Mouse (Mus musculus): Measurements from ENCODE around the gene Slc35e3. TPM values are rescaled to one million over a fixed set of nuclear protein-coding genes. Genes with fewer than 3 reads are reported as not detected.

Slc35e3 gene
- polyA plus RNA-seq, 1 experiment = not detected

- TF ChIP-seq POLR2A (IDR thresholded peaks at IDR 0.05; ENCODE audit: insufficient read depth, low read depth, low read length) = no peak
- no peak for TF ChIP-seq CTCF (IDR thresholded peaks at IDR 0.05; ENCODE audit: insufficient read depth, low read depth, low read length)
- WGBS = 94% methylated on average over 17 of the region's 17 CpGs
- Histone ChIP-seq H3K4me3 (ENCODE audit: insufficient read depth, low read depth, low read length) (no peak overlapping the region), H3K27ac (ENCODE audit: insufficient read depth, low read depth, low read length) (no peak overlapping the region), H3K4me1 (ENCODE audit: control insufficient read depth, insufficient read depth, low read length) (no peaks in the 10 kb centered on the region)
These were observed 31.5 kb upstream of the Slc35e3 start for GRCm38 (mm10) chr10:117777501-117778327.

GRCm38 (mm10) chr10:117777103-117777470 lies 30.9 kb upstream of the Slc35e3 start:
- Histone ChIP-seq H3K27ac (ENCODE audit: insufficient read depth, low read depth, low read length) (no peak overlapping the region), H3K4me3 (ENCODE audit: insufficient read depth, low read depth, low read length) (no peak overlapping the region), H3K4me1 (ENCODE audit: control insufficient read depth, insufficient read depth, low read length) (no peaks in the 10 kb centered on the region)
- no peak for TF ChIP-seq CTCF (IDR thresholded peaks at IDR 0.05; ENCODE audit: insufficient read depth, low read depth, low read length)
- TF ChIP-seq POLR2A (IDR thresholded peaks at IDR 0.05; ENCODE audit: insufficient read depth, low read depth, low read length) = no peak
- WGBS = 98% methylated on average over 3 of the region's 3 CpGs

- no peak for TF ChIP-seq CTCF (IDR thresholded peaks at IDR 0.05; ENCODE audit: insufficient read depth, low read depth, low read length)
- TF ChIP-seq POLR2A (IDR thresholded peaks at IDR 0.05; ENCODE audit: insufficient read depth, low read depth, low read length) = no peak
- no peak overlapping the region for H3K4me3 ChIP-seq (ENCODE audit: insufficient read depth, low read depth, low read length)
- WGBS = 93% methylated on average over 12 of the region's 12 CpGs
- H3K4me1 ChIP-seq (ENCODE audit: control insufficient read depth, insufficient read depth, low read length) = no peaks in the 10 kb centered on the region
- no peak overlapping the region for H3K27ac ChIP-seq (ENCODE audit: insufficient read depth, low read depth, low read length)
These were observed 30.3 kb upstream of the Slc35e3 start for GRCm38 (mm10) chr10:117776281-117777102.

- 90% methylated on average over 6 of the region's 6 CpGs for WGBS
- no peak for TF ChIP-seq CTCF (IDR thresholded peaks at IDR 0.05; ENCODE audit: insufficient read depth, low read depth, low read length)
- TF ChIP-seq POLR2A (IDR thresholded peaks at IDR 0.05; ENCODE audit: insufficient read depth, low read depth, low read length) = no peak
- Histone ChIP-seq H3K27ac (ENCODE audit: insufficient read depth, low read depth, low read length) (no peak overlapping the region), H3K4me1 (ENCODE audit: control insufficient read depth, insufficient read depth, low read length) (no peaks in the 10 kb centered on the region), H3K4me3 (ENCODE audit: insufficient read depth, low read depth, low read length) (no peak overlapping the region)
These were observed 29.4 kb upstream of the Slc35e3 start for GRCm38 (mm10) chr10:117775401-117776144.

- Histone ChIP-seq H3K4me1 (ENCODE audit: control insufficient read depth, insufficient read depth, low read length) (no peaks in the 10 kb centered on the region), H3K4me3 (ENCODE audit: insufficient read depth, low read depth, low read length) (no peak overlapping the region), H3K27ac (ENCODE audit: insufficient read depth, low read depth, low read length) (no peak overlapping the region)
- TF ChIP-seq POLR2A (IDR thresholded peaks at IDR 0.05; ENCODE audit: insufficient read depth, low read depth, low read length) = no peak
- TF ChIP-seq CTCF (IDR thresholded peaks at IDR 0.05; ENCODE audit: insufficient read depth, low read depth, low read length) = no peak
- WGBS = 100% methylated on average over 1 of the region's 1 CpGs
These were observed 28.6 kb upstream of the Slc35e3 start for GRCm38 (mm10) chr10:117774817-117775120.

GRCm38 (mm10) chr10:117774011-117774816 lies 28.0 kb upstream of the Slc35e3 start:
- Histone ChIP-seq H3K4me1 (ENCODE audit: control insufficient read depth, insufficient read depth, low read length) (no peaks in the 10 kb centered on the region), H3K4me3 (ENCODE audit: insufficient read depth, low read depth, low read length) (no peak overlapping the region), H3K27ac (ENCODE audit: insufficient read depth, low read depth, low read length) (no peak overlapping the region)
- TF ChIP-seq POLR2A (IDR thresholded peaks at IDR 0.05; ENCODE audit: insufficient read depth, low read depth, low read length) (no peak), CTCF (IDR thresholded peaks at IDR 0.05; ENCODE audit: insufficient read depth, low read depth, low read length) (no peak)
- 96% methylated on average over 22 of the region's 22 CpGs for WGBS

GRCm38 (mm10) chr10:117773106-117773720 lies 27.0 kb upstream of the Slc35e3 start:
- H3K4me1 ChIP-seq (ENCODE audit: control insufficient read depth, insufficient read depth, low read length) = no peaks in the 10 kb centered on the region
- no peak overlapping the region for H3K4me3 ChIP-seq (ENCODE audit: insufficient read depth, low read depth, low read length)
- 93% methylated on average over 7 of the region's 7 CpGs for WGBS
- no peak overlapping the region for H3K27ac ChIP-seq (ENCODE audit: insufficient read depth, low read depth, low read length)
- no peak for TF ChIP-seq CTCF (IDR thresholded peaks at IDR 0.05; ENCODE audit: insufficient read depth, low read depth, low read length)

Measured in olfactory bulb, adult 2 months (tissue).